Mouse (Mus musculus) liver, embryonic 13.5 days (tissue): ENCODE data around the gene Rassf1. TPM values are rescaled to one million over a fixed set of nuclear protein-coding genes. Genes with fewer than 3 reads are reported as not detected.
A peak's percentile ranks its signal among the peaks of the same experiment; 100 is the strongest.
"Not testable (repeated sequence)": the region's sequence is repeated elsewhere in the genome, so short reads cannot be mapped to it uniquely, and the experiment has no call there.

Source experiments
- ATAC-seq: fragments of 200-750 bp; cut with Nextera tagmentation; 2 replicates; pipeline ENCODE4 v1.8.0; 2017; ENCODE audit warnings: low read depth, mild to moderate bottlenecking, moderate number of reproducible peaks, moderate library complexity
- DNase-seq: peaks from one replicate; pipeline ENCODE4 v3.0.0; 2022
- H3K27ac ChIP-seq: fragments of 300-500 bp; sonication (generic); 2 replicates; pipeline ENCODE4 v1.5.1; 2015; ENCODE audit warnings: moderate library complexity, mild to moderate bottlenecking, inconsistent platforms
- H3K27me3 ChIP-seq: fragments of 300-500 bp; sonication (generic); 2 replicates; pipeline ENCODE4 v1.6.1; 2015; ENCODE audit warnings: mild to moderate bottlenecking, inconsistent platforms
- H3K36me3 ChIP-seq: fragments of 300-500 bp; sonication (generic); 2 replicates; pipeline ENCODE4 v1.6.1; 2015; ENCODE audit warnings: mild to moderate bottlenecking, inconsistent platforms
- H3K4me1 ChIP-seq: fragments of 300-500 bp; sonication (generic); replicated peaks from 2 replicates; pipeline ENCODE4 v1.6.1; 2015; ENCODE audit warnings: inconsistent platforms
- H3K4me2 ChIP-seq: fragments of 300-500 bp; sonication (generic); 2 replicates; pipeline ENCODE4 v1.6.1; 2015; ENCODE audit warnings: inconsistent platforms, mild to moderate bottlenecking, moderate library complexity
- H3K4me3 ChIP-seq: fragments of 300-500 bp; sonication (generic); replicated peaks from 2 replicates; pipeline ENCODE4 v1.5.1; 2015; ENCODE audit warnings: mild to moderate bottlenecking, inconsistent platforms
- H3K9ac ChIP-seq: fragments of 300-500 bp; sonication (generic); 2 replicates; pipeline ENCODE4 v1.6.1; 2015; ENCODE audit warnings: mild to moderate bottlenecking, inconsistent platforms
- H3K9me3 ChIP-seq: fragments of 300-500 bp; sonication (generic); replicated peaks from 2 replicates; pipeline ENCODE4 v1.6.1; 2016; ENCODE audit warnings: inconsistent platforms
- WGBS: fragments of 180-500 bp; shearing (Covaris S2); methylation state at CpG from one replicate; pipeline ENCODE4 v1.1.7; 2015; ENCODE audit not compliant: insufficient replicate concordance; 5-methylcytosine and 5-hydroxymethylcytosine counted together
- polyA plus RNA-seq: library from polyadenylated mRNA; unstranded; fragments of >200 nt; fragmentation: Nextera tagmentation; extraction: Ambion mirVana; gene quantifications from 2 replicates; pipeline ENCODE4 v1.2.1, GENCODE M21; 2015

Gene Rassf1
- polyA plus RNA-seq, 1 experiment from 2014 or later, result 17.5 TPM

DNA sequence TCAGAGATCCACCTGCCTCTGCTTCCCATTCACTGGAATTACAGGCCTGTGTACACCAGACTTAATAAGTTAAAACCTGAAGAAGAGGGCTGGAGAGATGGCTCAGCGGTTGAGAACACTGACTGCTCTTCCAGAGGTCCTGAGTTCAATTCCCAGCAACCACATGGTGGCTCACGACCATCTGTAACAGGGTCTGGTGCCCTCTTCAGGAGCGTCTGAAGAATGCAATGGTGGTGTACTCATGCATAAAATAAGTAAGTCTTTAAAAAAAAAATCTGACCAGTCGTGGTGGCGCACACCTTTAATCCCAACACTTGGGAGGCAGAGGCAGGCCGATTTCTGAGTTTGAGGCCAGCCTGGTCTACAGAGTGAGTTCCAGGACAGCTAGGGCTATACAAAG is 22.4 kb downstream of the Rassf1 start:
- H3K9me3 ChIP-seq, H3K4me3 ChIP-seq, DNase-seq, H3K4me2 ChIP-seq, H3K9ac ChIP-seq, ATAC-seq, H3K27me3 ChIP-seq: not testable (repeated sequence)
- peak overlapping the region; percentile 94 for H3K27ac ChIP-seq
- WGBS, result 73% methylated on average over 6 of the region's 6 CpGs
- peaks cover 40% of the 10 kb centered on the region for H3K36me3 ChIP-seq
- peaks cover 81% of the 10 kb centered on the region for H3K4me1 ChIP-seq

DNA sequence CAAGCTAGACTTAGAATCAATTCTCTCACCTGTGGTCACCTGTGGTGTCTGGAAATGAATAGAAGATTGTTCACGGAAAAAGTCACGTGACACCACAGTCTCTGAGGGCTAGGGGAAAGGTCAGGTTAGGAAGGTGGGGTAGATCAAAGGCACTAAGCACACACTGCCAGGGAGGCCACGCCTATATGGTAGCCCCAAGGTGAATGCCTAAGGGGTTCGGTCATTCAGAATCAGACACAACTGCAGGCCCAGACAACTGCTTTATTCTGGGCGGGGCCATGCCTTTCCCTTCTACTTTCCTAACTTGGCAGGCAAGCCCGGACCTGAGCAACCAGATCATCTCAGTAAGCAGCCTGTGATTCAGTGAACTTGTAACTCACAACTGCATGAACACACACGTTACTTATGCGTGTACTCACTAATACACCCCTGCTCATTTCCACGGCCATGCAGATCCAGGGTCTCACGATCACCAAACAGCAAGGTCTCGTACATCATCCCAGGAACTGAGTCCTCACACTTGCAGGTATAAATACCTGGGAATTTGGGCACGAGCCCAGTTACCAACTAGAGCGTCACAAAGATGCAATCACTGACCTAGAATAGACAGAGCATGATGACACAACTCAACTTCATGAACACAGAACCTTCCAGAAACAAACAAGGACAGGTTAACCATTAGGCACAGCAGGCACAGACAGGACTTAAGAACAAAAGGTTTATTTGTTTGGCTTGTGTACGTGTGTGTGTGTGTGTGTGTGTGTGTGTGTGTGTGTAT is 24.4 kb downstream of the Rassf1 start:
- DNase-seq (no peak), ATAC-seq (no peak)
- Histone ChIP-seq H3K4me1 (peaks cover 81% of the 10 kb centered on the region), H3K36me3 (peaks cover 32% of the 10 kb centered on the region), H3K9me3 (no peaks in the 10 kb centered on the region), H3K9ac (no peak overlapping the region), H3K4me3 (no peak overlapping the region), H3K27me3 (no peaks in the 10 kb centered on the region), H3K27ac (peak overlapping the region; percentile 82), H3K4me2 (peak overlapping the region; percentile 78; the same call in 1 of the 2 replicates)
- 74% methylated on average over 14 of the region's 14 CpGs for WGBS

DNA sequence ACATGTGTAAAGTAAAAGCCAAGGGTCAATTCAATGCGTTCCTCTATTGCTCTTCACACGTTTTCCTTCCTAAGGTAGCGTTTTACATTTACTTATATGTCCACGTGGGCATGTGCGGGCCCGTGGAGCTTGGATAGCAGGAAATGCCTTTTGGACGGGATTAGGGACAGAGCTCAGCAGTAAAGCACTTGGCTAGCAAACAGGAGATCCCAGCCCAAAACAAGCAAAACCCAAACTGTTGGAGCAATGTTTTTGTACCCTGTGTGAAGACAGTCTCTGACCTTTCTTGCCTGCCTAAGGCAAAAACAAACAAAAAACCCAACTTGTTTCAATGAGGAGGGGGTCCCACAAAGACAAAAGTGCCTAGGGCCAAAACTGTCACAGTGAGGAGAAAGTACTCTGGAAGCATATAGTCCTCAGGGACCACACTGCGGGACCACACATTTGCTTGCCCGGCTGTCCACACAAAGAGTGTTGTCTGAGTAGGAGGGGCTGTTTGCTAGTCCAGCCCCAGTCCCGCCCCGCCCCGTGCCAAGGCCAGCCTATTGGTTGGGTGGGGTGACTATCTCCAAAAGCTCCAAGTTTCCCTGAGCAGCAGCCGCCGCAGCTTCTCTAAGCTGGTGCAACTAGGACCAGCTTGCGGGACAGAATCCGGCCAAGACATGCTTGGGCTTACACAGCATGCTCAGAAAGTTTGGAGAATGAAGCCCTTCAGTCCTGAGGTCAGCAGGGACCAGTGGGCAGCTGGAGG is 25.2 kb downstream of the Rassf1 start, which contains the start of gene Hyal1:
Gene Hyal1, plus strand, starts transcription at position 571 of the 751 bp plus-strand sequence.
- Histone ChIP-seq H3K4me2 (peak within 1 kb of the TSS; percentile 78), H3K36me3 (peaks cover 27% of the 10 kb centered on the region), H3K9ac (peak within 1 kb of the TSS; percentile 73), H3K27me3 (no peaks in the 10 kb centered on the region), H3K27ac (peak within 1 kb of the TSS; percentile 82), H3K4me3 (peak within 1 kb of the TSS; percentile 55), H3K4me1 (peaks cover 79% of the 10 kb centered on the region), H3K9me3 (no peaks in the 10 kb centered on the region)
- 27% methylated on average over 16 of the region's 16 CpGs for WGBS
- ATAC-seq, result peak; percentile 77
- DNase-seq, result peak; percentile 78

DNA sequence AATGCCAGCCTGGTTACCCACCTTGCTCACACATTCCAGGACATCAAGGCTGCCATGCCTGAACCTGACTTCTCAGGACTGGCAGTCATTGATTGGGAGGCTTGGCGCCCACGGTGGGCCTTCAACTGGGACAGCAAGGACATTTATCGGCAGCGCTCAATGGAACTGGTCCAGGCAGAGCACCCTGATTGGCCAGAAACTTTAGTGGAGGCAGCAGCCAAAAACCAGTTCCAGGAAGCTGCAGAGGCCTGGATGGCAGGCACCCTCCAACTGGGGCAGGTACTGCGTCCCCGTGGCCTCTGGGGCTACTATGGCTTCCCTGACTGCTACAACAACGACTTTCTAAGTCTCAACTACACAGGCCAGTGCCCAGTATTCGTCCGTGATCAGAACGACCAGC is 26.5 kb downstream of the Rassf1 start:
- 86% methylated on average over 10 of the region's 10 CpGs for WGBS
- DNase-seq, result no peak
- ATAC-seq, result no peak
- no peaks in the 10 kb centered on the region for H3K27me3 ChIP-seq
- H3K4me2 ChIP-seq, result peak overlapping the region; percentile 78; the same call in 1 of the 2 replicates
- H3K27ac ChIP-seq, result 0 out of 2 replicates have a peak overlapping the region, but pooled peaks have one; percentile 5
- H3K36me3 ChIP-seq, result peaks cover 16% of the 10 kb centered on the region
- H3K4me3 ChIP-seq, result no peak overlapping the region
- peak overlapping the region; percentile 3; the same call in 1 of the 2 replicates for H3K9ac ChIP-seq
- peaks cover 79% of the 10 kb centered on the region for H3K4me1 ChIP-seq
- H3K9me3 ChIP-seq, result no peaks in the 10 kb centered on the region

DNA sequence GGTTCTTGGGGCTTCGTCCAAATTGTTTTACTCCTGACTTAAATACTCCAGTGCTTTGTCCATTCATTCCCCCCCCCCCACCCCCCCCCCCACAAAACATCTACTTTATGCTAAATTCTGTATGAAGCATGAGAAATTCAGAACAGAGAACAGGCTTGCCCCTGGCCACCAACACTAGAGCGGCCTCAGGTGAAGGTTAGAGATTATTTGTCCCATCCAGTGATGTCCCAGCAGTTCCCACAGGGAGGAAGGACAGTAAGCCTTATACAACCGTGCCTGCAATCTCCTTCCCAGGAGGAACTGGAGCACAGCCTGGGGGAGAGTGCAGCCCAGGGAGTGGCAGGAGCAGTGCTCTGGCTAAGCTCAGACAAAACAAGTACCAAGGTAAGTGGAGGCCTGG is 27.2 kb downstream of the Rassf1 start, which contains the start of gene Naa80:
Gene Naa80, plus strand, starts transcription at position 301 of the 400 bp plus-strand sequence.
- no peak for DNase-seq
- Histone ChIP-seq H3K27ac (peak within 1 kb of the TSS; percentile 98), H3K9ac (peak within 1 kb of the TSS; percentile 89), H3K4me3 (no peak within 1 kb of the TSS), H3K9me3 (no peaks in the 10 kb centered on the region), H3K4me1 (peaks cover 78% of the 10 kb centered on the region), H3K36me3 (peaks cover 17% of the 10 kb centered on the region), H3K27me3 (no peaks in the 10 kb centered on the region), H3K4me2 (peak within 1 kb of the TSS; percentile 93; the same call in 1 of the 2 replicates)
- WGBS, result 80% methylated on average over 3 of the region's 3 CpGs
- no peak for ATAC-seq

DNA sequence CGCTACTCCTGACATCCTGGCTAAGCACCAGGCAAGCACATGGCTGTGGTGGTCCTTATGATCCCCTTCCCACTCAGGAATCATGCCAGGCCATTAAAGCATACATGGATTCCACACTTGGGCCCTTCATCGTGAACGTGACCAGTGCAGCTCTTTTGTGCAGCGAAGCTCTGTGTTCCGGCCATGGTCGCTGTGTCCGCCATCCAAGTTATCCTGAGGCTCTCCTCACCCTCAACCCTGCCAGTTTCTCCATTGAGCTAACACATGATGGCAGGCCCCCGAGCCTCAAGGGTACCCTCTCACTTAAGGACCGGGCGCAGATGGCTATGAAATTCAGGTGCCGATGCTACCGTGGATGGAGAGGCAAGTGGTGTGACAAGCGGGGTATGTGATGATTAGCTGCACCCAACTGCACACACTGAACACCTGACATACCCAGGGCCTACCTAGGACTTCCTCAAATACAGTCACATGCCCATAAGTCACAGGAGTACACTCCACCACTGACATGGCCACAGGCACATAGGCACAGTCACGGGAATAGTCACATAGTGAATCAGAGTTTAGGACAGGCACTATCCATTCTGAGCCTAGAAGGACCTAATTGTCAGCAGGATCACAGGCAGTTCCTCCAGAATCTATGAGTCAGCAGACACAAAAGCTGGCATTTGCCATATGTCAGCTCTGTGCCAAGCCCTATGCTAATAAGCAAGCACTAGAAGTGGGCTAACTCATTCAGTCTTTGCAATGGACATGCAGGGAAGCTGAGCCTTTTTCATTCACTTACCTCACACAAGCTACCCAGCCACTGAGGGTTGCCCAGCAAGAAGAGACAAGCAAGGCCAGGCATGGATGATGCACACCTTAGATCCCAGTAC is 27.9 kb downstream of the Rassf1 start:
- DNase-seq, result no peak
- Histone ChIP-seq H3K9me3 (no peaks in the 10 kb centered on the region), H3K27me3 (no peaks in the 10 kb centered on the region), H3K4me1 (peaks cover 82% of the 10 kb centered on the region), H3K36me3 (peaks cover 21% of the 10 kb centered on the region), H3K27ac (peak overlapping the region; percentile 98), H3K9ac (peak overlapping the region; percentile 89; the same call in 1 of the 2 replicates), H3K4me2 (peak overlapping the region; percentile 93; the same call in 1 of the 2 replicates), H3K4me3 (no peak overlapping the region)
- WGBS, result 88% methylated on average over 14 of the region's 14 CpGs
- no peak for ATAC-seq

DNA sequence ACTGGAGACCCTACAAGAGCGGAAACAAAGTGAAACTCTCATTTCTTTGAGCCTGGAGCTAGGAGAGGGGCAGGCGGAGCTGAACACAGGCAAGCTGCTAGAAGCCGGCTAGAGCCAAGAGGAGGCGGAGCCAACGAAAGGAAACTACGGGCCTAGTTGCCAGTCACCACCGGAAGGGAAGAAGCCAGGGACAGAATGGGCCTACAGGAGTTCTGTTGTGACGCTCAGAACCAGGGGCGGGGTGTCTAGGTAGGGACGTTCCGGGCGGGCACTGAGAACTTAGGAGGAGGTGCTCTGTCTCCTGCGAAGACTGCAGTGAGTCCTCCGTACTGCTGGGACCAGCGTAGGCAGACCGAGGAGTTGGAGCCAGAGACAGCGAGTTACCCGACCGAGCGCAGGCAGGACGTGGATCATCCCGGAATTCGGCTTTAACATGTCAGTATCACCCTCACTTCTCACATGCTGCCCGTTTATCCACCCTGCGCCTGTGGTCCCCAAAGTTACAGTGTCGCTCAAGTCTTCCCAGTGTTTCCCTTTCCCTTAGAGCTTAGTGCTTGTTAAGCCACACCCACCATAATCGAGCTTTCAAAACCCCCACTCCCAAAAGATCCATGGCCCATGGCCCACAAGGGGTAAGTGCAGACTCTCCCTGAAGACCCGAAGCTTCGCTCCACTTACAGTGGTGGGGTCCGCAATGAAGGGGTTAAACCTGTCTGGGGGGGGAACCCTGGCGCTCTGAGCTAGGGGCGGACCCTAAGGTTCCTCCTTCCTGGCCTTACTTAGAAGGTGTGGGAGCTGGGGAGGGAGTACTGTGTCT is 29.4 kb downstream of the Rassf1 start, which contains the start of gene Hyal3:
Gene Hyal3, plus strand, starts transcription at position 318 of the 817 bp plus-strand sequence.
- Histone ChIP-seq H3K27me3 (no peaks in the 10 kb centered on the region), H3K36me3 (peaks cover 29% of the 10 kb centered on the region), H3K9ac (peak within 1 kb of the TSS; percentile 89), H3K27ac (peak within 1 kb of the TSS; percentile 98), H3K4me3 (peak within 1 kb of the TSS; percentile 75), H3K9me3 (no peaks in the 10 kb centered on the region), H3K4me2 (peak within 1 kb of the TSS; percentile 93), H3K4me1 (peaks cover 84% of the 10 kb centered on the region)
- ATAC-seq, result peak; percentile 80
- under 1% methylated on average over 32 of the region's 32 CpGs for WGBS
- DNase-seq, result peak; percentile 85

DNA sequence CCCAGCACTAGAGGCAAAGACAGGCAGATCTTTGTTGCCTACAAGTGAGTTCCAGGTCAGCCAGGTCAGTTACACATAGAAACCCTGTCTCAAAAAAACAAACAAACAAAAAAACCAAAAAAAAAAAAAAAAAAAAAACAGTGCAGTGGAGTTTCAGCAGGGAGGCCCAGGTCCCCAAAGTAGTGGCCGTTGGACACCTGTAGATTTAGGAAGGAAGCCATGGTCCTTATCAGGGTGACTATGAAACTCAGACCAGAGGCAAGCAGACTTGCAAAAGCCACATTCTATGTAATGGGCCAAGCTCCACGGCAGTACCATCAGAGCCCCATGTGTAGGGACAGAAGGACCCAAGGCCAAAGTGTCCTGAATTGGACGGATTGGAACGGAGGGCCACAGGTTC is 30.2 kb downstream of the Rassf1 start:
- peaks cover 29% of the 10 kb centered on the region for H3K36me3 ChIP-seq
- no peaks in the 10 kb centered on the region for H3K9me3 ChIP-seq
- H3K9ac ChIP-seq, result peak overlapping the region; percentile 89
- H3K27ac ChIP-seq, result peak overlapping the region; percentile 98
- ATAC-seq, result no peak
- no peak for DNase-seq
- 29% methylated on average over 4 of the region's 4 CpGs for WGBS
- H3K4me3 ChIP-seq, result peak overlapping the region; percentile 75
- no peaks in the 10 kb centered on the region for H3K27me3 ChIP-seq
- H3K4me2 ChIP-seq, result peak overlapping the region; percentile 93
- peaks cover 84% of the 10 kb centered on the region for H3K4me1 ChIP-seq

DNA sequence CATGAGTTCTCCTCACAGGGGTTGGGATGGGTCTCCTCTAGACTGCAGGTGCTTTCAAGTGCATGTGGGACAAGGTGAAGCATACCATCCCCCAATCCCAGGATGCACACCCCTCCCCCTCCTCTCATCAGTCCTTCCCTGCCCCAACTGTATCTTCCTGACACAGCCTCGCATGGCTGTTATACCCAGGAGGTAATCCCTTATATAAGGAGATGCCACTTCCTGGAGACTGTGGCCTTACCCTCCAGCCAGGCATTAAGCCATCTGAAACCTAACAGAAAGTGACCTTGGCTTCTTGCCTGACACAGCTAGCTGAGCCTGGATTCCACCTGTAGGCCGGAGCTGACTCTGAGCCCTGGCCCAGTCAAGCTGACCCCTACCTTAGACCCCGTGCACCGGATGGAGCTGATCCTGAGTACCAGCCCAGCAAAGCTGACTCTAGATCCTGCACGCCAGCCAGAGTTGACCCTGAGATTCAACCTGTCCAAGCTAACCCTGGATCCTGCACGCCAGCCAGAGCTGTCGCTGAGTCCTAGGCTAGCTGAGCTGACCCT is 31.2 kb downstream of the Rassf1 start:
- H3K4me3 ChIP-seq, result peak overlapping the region; percentile 75; the same call in 1 of the 2 replicates
- no peaks in the 10 kb centered on the region for H3K9me3 ChIP-seq
- H3K27me3 ChIP-seq, result no peaks in the 10 kb centered on the region
- ATAC-seq, result no peak
- H3K4me2 ChIP-seq, result peak overlapping the region; percentile 93
- peaks cover 29% of the 10 kb centered on the region for H3K36me3 ChIP-seq
- DNase-seq, result no peak
- peak overlapping the region; percentile 98 for H3K27ac ChIP-seq
- 82% methylated on average over 7 of the region's 7 CpGs for WGBS
- peak overlapping the region; percentile 89 for H3K9ac ChIP-seq
- peaks cover 77% of the 10 kb centered on the region for H3K4me1 ChIP-seq

DNA sequence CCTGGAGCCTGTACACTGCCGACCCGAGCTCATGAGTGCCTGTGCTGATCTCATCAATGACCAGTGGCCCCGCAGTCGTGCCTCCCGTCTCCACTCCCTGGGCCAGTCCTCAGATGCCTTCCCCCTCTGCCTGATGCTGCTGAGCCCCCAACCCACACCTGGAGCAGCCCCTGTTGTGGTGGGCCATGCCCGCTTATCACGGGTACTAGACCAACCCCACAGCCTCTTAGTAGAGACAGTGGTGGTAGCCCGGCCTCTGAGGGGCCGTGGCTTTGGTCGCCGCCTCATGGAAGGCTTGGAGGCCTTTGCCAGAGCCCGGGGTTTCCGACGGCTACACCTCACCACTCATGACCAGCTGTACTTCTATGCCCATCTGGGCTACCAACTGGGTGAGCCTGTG is 31.8 kb downstream of the Rassf1 start:
- peaks cover 29% of the 10 kb centered on the region for H3K36me3 ChIP-seq
- H3K27ac ChIP-seq, result peak overlapping the region; percentile 62; the same call in 1 of the 2 replicates
- no peak overlapping the region for H3K4me3 ChIP-seq
- H3K27me3 ChIP-seq, result no peaks in the 10 kb centered on the region
- ATAC-seq (no peak), DNase-seq (no peak)
- H3K9ac ChIP-seq, result peak overlapping the region; percentile 89; the same call in 1 of the 2 replicates
- no peak overlapping the region for H3K4me2 ChIP-seq
- H3K9me3 ChIP-seq, result no peaks in the 10 kb centered on the region
- H3K4me1 ChIP-seq, result peaks cover 71% of the 10 kb centered on the region
- WGBS, result 91% methylated on average over 14 of the region's 14 CpGs
